Mouse (Mus musculus): Measurements from ENCODE around the gene Sec24b. TPM values are rescaled to one million over a fixed set of nuclear protein-coding genes. Genes with fewer than 3 reads are reported as not detected.

The Sec24b gene
- polyA plus RNA-seq, 1 experiment from 2014 or later, result 30.2 TPM

DNA sequence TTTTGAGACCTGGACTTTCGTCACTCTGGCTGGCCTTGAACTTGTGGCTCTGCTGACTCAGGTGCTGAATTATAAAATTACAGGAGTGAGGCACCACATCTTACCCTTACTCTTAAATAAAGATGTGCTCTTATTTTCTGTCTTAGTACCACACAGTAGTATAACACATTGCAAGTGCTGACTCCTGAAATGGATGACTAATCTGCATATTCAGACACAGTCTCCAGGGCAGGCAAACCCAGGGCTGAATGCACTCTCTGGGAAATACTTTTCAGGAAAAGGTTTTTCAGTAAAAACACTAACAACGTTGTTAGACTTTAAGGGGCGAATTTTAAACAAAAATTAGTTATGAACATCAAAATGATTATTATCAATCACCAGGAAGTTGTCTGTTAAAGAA is 64.0 kb downstream of the Sec24b start:
- ATAC-seq (ENCODE audit: low FRiP score), result no peak
- H3K36me3 ChIP-seq, result peaks cover 91% of the 10 kb centered on the region
- no peaks in the 10 kb centered on the region for H3K9me3 ChIP-seq
- WGBS, result 87% methylated on average over 3 of the region's 3 CpGs
- no peak overlapping the region for H3K4me3 ChIP-seq
- no peak overlapping the region for H3K4me2 ChIP-seq
- H3K4me1 ChIP-seq (replicated peaks), result no peaks in the 10 kb centered on the region
- H3K27me3 ChIP-seq, result no peaks in the 10 kb centered on the region
- H3K27ac ChIP-seq, result no peak overlapping the region
- H3K9ac ChIP-seq, result no peak overlapping the region

DNA sequence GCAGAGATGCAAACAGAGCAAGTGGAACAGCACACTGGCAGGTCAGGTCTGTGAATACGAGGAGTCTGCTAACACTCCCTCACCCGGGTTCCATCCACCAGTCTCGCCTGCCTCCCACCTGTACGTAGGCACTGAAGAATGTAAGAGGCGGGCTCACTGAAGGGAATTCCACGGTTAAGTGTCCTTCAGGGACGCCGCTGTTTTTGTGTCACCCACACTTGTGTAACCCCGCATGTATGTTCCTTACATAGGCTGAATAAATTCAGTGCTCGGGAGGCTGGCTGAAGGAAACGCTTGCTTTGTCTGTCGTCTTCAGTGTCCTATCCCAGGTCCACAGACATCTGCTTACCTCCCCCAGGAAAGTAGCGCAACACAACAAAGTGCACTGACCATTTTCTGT is 74.1 kb downstream of the Sec24b start:
- Histone ChIP-seq H3K9me3 (no peaks in the 10 kb centered on the region), H3K36me3 (peaks cover 89% of the 10 kb centered on the region), H3K27me3 (no peaks in the 10 kb centered on the region), H3K4me2 (no peak overlapping the region), H3K27ac (no peak overlapping the region), H3K9ac (no peak overlapping the region), H3K4me1 (replicated peaks) (no peaks in the 10 kb centered on the region), H3K4me3 (no peak overlapping the region)
- ATAC-seq (ENCODE audit: low FRiP score), result no peak
- WGBS, result 96% methylated on average over 13 of the region's 13 CpGs

GRCm38 (mm10) chr3:129985335-129985734 is 76.0 kb downstream of the Sec24b start:
- WGBS, result 90% methylated on average over 4 of the region's 4 CpGs
- Histone ChIP-seq H3K27me3 (no peaks in the 10 kb centered on the region), H3K9ac (no peak overlapping the region), H3K4me3 (no peak overlapping the region), H3K36me3 (peaks cover 82% of the 10 kb centered on the region), H3K4me2 (no peak overlapping the region), H3K9me3 (no peaks in the 10 kb centered on the region), H3K4me1 (replicated peaks) (no peaks in the 10 kb centered on the region), H3K27ac (no peak overlapping the region)
- ATAC-seq (ENCODE audit: low FRiP score), result no peak

DNA sequence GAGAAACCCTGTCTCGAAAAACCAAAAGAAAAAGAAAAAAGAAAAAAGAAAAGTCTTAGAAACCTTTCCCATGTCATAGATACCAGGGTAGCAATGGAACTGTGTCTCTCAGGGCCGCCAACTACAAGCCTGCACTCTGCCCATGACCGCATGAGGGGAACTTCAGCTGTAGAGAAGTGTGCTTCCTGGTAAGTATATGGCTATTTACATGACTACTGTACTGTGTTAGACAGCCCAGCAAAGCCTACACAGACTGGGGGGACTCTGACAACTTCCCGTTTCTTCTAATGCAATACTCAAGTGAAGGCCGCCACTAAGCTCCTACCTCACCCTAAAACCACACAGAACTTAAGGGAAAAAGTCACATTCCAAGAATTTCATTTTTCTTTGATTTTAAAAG is 76.6 kb downstream of the Sec24b start:
- Histone ChIP-seq H3K4me1 (replicated peaks) (no peaks in the 10 kb centered on the region), H3K4me2 (no peak overlapping the region), H3K4me3 (no peak overlapping the region), H3K9ac (no peak overlapping the region), H3K9me3 (no peaks in the 10 kb centered on the region), H3K27me3 (no peaks in the 10 kb centered on the region), H3K27ac (no peak overlapping the region), H3K36me3 (peaks cover 76% of the 10 kb centered on the region)
- no peak for ATAC-seq (ENCODE audit: low FRiP score)
- WGBS, result 96% methylated on average over 5 of the region's 5 CpGs

- Histone ChIP-seq H3K27me3 (no peaks in the 10 kb centered on the region), H3K36me3 (peaks cover 51% of the 10 kb centered on the region), H3K4me2 (no peak overlapping the region), H3K9me3 (no peaks in the 10 kb centered on the region), H3K9ac (no peak overlapping the region), H3K4me1 (replicated peaks) (no peaks in the 10 kb centered on the region), H3K4me3 (no peak overlapping the region), H3K27ac (no peak overlapping the region)
- no peak for ATAC-seq (ENCODE audit: low FRiP score)
- 86% methylated on average over 5 of the region's 5 CpGs for WGBS
These were observed 79.1 kb downstream of the Sec24b start for GRCm38 (mm10) chr3:129982271-129982670.

DNA sequence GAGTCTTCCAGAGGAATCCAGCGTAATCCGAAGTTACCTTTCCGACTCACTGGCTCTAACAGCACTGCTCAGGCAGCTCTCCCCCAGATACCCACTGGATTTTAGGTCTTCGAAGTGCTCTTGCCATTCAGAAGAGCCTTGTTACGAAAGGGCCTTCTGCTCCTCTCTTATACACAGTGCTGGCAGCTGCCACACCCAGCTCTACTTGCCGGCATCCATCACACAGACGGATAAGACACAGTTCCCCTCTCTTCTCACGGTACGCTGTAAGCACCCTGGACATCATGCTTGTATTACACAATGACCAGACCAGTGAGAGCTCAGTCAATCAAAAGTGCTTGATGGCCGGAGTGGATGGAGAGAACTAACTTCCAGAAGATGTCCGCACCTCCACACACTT is 79.6 kb downstream of the Sec24b start:
- Histone ChIP-seq H3K4me3 (no peak overlapping the region), H3K36me3 (peaks cover 46% of the 10 kb centered on the region), H3K9me3 (no peaks in the 10 kb centered on the region), H3K4me1 (replicated peaks) (no peaks in the 10 kb centered on the region), H3K27ac (no peak overlapping the region), H3K4me2 (no peak overlapping the region), H3K9ac (no peak overlapping the region), H3K27me3 (no peaks in the 10 kb centered on the region)
- no peak for ATAC-seq (ENCODE audit: low FRiP score)
- 88% methylated on average over 11 of the region's 11 CpGs for WGBS

DNA sequence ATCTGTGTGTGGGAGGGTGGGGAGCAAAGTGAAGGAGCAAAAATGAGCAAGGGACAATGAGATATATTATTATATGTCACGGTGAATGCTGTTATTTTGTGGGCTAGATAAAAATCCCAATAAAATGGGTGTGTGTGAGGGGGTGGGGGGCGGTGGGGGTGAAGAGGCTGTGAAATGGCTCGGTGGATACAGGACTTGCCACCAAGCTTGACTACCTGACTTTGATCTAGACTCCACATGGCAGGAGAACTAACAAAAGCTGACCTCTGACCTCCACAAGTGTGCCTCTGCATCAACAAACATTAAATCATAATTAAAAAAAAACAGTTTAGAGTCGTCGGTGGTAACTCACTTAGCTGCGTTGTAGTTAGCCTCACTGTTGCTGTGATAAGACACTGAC is 81.8 kb downstream of the Sec24b start:
- Histone ChIP-seq H3K4me3 (no peak overlapping the region), H3K27ac (no peak overlapping the region), H3K9ac (no peak overlapping the region), H3K36me3 (peaks cover 26% of the 10 kb centered on the region), H3K9me3 (no peaks in the 10 kb centered on the region), H3K4me2 (no peak overlapping the region), H3K27me3 (no peaks in the 10 kb centered on the region), H3K4me1 (replicated peaks) (no peaks in the 10 kb centered on the region)
- 63% methylated on average over 6 of the region's 6 CpGs for WGBS
- ATAC-seq (ENCODE audit: low FRiP score), result no peak

- no peak for ATAC-seq (ENCODE audit: low FRiP score)
- WGBS, result 80% methylated on average over 9 of the region's 9 CpGs
These were observed 82.6 kb downstream of the Sec24b start for GRCm38 (mm10) chr3:129978716-129979115.

DNA sequence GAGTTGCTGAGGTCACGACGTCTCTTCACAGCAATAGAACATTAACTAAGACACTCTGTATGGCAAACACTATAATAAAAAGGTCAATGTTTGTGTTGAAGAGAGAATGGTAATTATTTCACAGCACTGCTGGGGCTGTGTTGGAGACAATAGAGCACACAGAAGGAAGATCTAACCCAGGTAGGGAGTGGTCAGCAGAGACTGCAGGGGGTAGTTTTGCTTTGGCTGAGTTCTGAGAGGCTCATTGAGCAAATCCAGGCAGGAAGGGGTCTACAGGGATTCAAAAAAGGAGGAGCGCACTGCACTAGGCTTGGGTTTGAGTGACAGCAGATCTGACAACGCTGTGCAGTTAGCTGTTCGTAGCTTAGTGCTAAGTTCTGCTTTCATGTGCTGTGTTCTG is 85.0 kb downstream of the Sec24b start:
- H3K27ac ChIP-seq, result no peak overlapping the region
- no peak overlapping the region for H3K4me3 ChIP-seq
- peaks cover 1% of the 10 kb centered on the region; the same call in 1 of the 2 replicates for H3K4me1 ChIP-seq (replicated peaks)
- 0 out of 2 replicates have a peak, but pooled peaks cover 4% of the 10 kb centered on the region for H3K27me3 ChIP-seq
- no peak for ATAC-seq (ENCODE audit: low FRiP score)
- H3K36me3 ChIP-seq, result no peaks in the 10 kb centered on the region
- WGBS, result 87% methylated on average over 5 of the region's 5 CpGs
- H3K9ac ChIP-seq, result no peak overlapping the region
- no peak overlapping the region for H3K4me2 ChIP-seq
- no peaks in the 10 kb centered on the region for H3K9me3 ChIP-seq

More at GRCm38 (mm10) chr3:129978716-129979115, 82.6 kb downstream of the Sec24b start:
- H3K9ac ChIP-seq, result no peak overlapping the region
- no peak overlapping the region for H3K27ac ChIP-seq
- H3K4me2 ChIP-seq, result no peak overlapping the region
- H3K27me3 ChIP-seq, result no peaks in the 10 kb centered on the region
- peaks cover 20% of the 10 kb centered on the region for H3K36me3 ChIP-seq
- H3K4me1 ChIP-seq (replicated peaks), result no peaks in the 10 kb centered on the region
- H3K9me3 ChIP-seq, result no peaks in the 10 kb centered on the region
- no peak overlapping the region for H3K4me3 ChIP-seq

- H3K9me3 ChIP-seq, result no peaks in the 10 kb centered on the region
- ATAC-seq (ENCODE audit: low FRiP score), result peak; percentile 87
- no peaks in the 10 kb centered on the region for H3K36me3 ChIP-seq
- 20% methylated on average over 19 of the region's 19 CpGs for WGBS
- peaks cover 37% of the 10 kb centered on the region for H3K27me3 ChIP-seq
- peak overlapping the region; percentile 36; the same call in 1 of the 2 replicates for H3K9ac ChIP-seq
- H3K4me3 ChIP-seq, result peak overlapping the region; percentile 58
- H3K27ac ChIP-seq, result 0 out of 2 replicates have a peak overlapping the region, but pooled peaks have one; percentile 9
- H3K4me1 ChIP-seq (replicated peaks), result peaks cover 24% of the 10 kb centered on the region
- peak overlapping the region; percentile 99 for H3K4me2 ChIP-seq
These were observed 90.5 kb downstream of the Sec24b start for GRCm38 (mm10) chr3:129970529-129971515.

- Histone ChIP-seq H3K4me1 (replicated peaks) (peaks cover 24% of the 10 kb centered on the region), H3K9ac (peak within 1 kb of the TSS; percentile 72), H3K9me3 (no peaks in the 10 kb centered on the region), H3K27me3 (peaks cover 37% of the 10 kb centered on the region), H3K27ac (0 out of 2 replicates have a peak within 1 kb of the TSS, but pooled peaks have one; percentile 9), H3K36me3 (no peaks in the 10 kb centered on the region), H3K4me3 (peak within 1 kb of the TSS; percentile 58), H3K4me2 (peak within 1 kb of the TSS; percentile 99)
- peak; percentile 69 for ATAC-seq (ENCODE audit: low FRiP score)
- WGBS, result under 1% methylated on average over 60 of the region's 63 CpGs
These were observed 91.6 kb downstream of the Sec24b start, which contains the start of gene Mcub for GRCm38 (mm10) chr3:129969432-129970395. Gene Mcub (minus strand): TSS chr3:129970206.

DNA sequence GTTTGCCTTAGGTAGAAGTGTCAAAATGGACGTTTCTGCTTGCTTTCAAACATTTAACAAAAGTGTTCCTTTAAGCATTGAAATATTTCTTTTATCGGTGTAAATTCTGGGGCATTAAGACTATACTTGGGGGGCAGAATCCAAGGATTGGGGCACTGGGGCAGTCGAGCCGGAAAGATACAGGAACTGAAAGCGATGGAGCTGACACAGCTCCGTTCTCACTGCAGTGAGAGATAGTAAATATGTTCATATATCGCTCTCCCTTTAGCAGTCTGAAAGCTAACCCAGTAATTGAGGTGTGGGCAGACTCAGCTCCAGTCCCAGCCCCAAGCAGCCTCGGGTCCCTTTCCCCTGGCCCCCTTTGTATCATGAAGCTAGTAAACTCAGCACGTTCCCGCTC is 92.3 kb downstream of the Sec24b start:
- WGBS, result 42% methylated on average over 10 of the region's 10 CpGs
- no peak; the same call in 1 of the 2 replicates for ATAC-seq (ENCODE audit: low FRiP score)
- Histone ChIP-seq H3K27ac (no peak overlapping the region), H3K9ac (peak overlapping the region; percentile 72; the same call in 1 of the 2 replicates), H3K27me3 (peaks cover 37% of the 10 kb centered on the region), H3K4me2 (peak overlapping the region; percentile 99), H3K4me3 (peak overlapping the region; percentile 58), H3K4me1 (replicated peaks) (peaks cover 24% of the 10 kb centered on the region), H3K36me3 (no peaks in the 10 kb centered on the region), H3K9me3 (no peaks in the 10 kb centered on the region)
